Mouse (Mus musculus) brain, embryonic 14.5 days (tissue): Measurements from ENCODE around the gene Abhd12.

Experiments
- CTCF ChIP-seq: fragments of 200-500 bp; IDR thresholded peaks from 2 replicates; pipeline ENCODE4 v1.5.1; 2012; ENCODE audit warnings: inconsistent platforms, mild to moderate bottlenecking, moderate library complexity, borderline replicate concordance; ENCODE audit not compliant: insufficient read depth, insufficient read length; ENCODE audit errors: extremely low read depth
- POLR2A ChIP-seq: fragments of 200-500 bp; IDR thresholded peaks from 2 replicates; pipeline ENCODE4 v1.6.1; 2012; ENCODE audit warnings: mild to moderate bottlenecking, inconsistent platforms, borderline replicate concordance; ENCODE audit not compliant: poor library complexity, insufficient read depth, insufficient read length, severe bottlenecking; ENCODE audit errors: extremely low read depth

GRCm38 (mm10) chr2:150918720-150919119, 14.2 kb upstream of the Abhd12 start:
- TF ChIP-seq CTCF (no peak), POLR2A (no peak)
